Mouse (Mus musculus): ENCODE data around the gene Fn3k.

The Fn3k gene

GRCm38 (mm10) chr11:121451753-121452635 lies 17.3 kb downstream of the Fn3k start, which contains the start of gene Tbcd:
TSS of gene Tbcd (plus strand) at chr11:121451949.
- DNase-seq: peak; percentile 95

GRCm38 (mm10) chr11:121457874-121458273 lies 23.2 kb downstream of the Fn3k start:
- peak; percentile 18 for DNase-seq

GRCm38 (mm10) chr11:121467408-121467807 lies 32.7 kb downstream of the Fn3k start:
- DNase-seq: no peak

GRCm38 (mm10) chr11:121474831-121475230 lies 40.1 kb downstream of the Fn3k start:
- DNase-seq: no peak

- DNase-seq: peak; percentile 80
Measured at GRCm38 (mm10) chr11:121475699-121476415, 41.1 kb downstream of the Fn3k start.

- no peak for DNase-seq
Measured at GRCm38 (mm10) chr11:121479476-121480203, 44.9 kb downstream of the Fn3k start.

- no peak for DNase-seq
Measured at GRCm38 (mm10) chr11:121481129-121481528, 46.4 kb downstream of the Fn3k start.

- no peak for DNase-seq
Measured at GRCm38 (mm10) chr11:121485882-121486281, 51.2 kb downstream of the Fn3k start.

GRCm38 (mm10) chr11:121490651-121491050 lies 55.9 kb downstream of the Fn3k start:
- no peak for DNase-seq

Measured in liver (tissue).